Mouse (Mus musculus): ENCODE measurements around the gene Lgals2. TPM values are rescaled to one million over a fixed set of nuclear protein-coding genes. Genes with fewer than 3 reads are reported as not detected.

Lgals2 gene
- polyA plus RNA-seq, 1 experiment from 2014 or later, result 30.0 TPM

- Histone ChIP-seq H3K4me2 (replicated peaks; ENCODE audit: low read depth, low read length) (peak overlapping the region; percentile 30), H3K36me3 (ENCODE audit: control insufficient read depth, insufficient read depth, low read length) (no peaks in the 10 kb centered on the region), H3K4me3 (ENCODE audit: low read depth, low read length) (no peak overlapping the region), H3K27me3 (ENCODE audit: control insufficient read depth, insufficient read depth, low read length) (no peaks in the 10 kb centered on the region), H3K9ac (replicated peaks; ENCODE audit: low read depth, low read length) (peak overlapping the region; percentile 6; the same call in 1 of the 2 replicates), H3K4me1 (ENCODE audit: control insufficient read depth, insufficient read depth, low read length) (peaks cover 57% of the 10 kb centered on the region), H3K9me3 (ENCODE audit: control insufficient read depth, low read depth, low read length) (no peaks in the 10 kb centered on the region), H3K27ac (ENCODE audit: low read length) (peak overlapping the region; percentile 93; the same call in 1 of the 2 replicates)
- ATAC-seq (ENCODE audit: insufficient number of reproducible peaks, insufficient read depth, low FRiP score, low read depth), result peak; percentile 56
- 28% methylated on average over 19 of the region's 19 CpGs for WGBS
Measured at GRCm38 (mm10) chr15:78831720-78832657, 23.3 kb downstream of the Lgals2 start.

GRCm38 (mm10) chr15:78830742-78831719, 24.3 kb downstream of the Lgals2 start:
- H3K27ac ChIP-seq (ENCODE audit: low read length), result peak overlapping the region; percentile 93; the same call in 1 of the 2 replicates
- H3K4me3 ChIP-seq (ENCODE audit: low read depth, low read length), result no peak overlapping the region
- H3K4me1 ChIP-seq (ENCODE audit: control insufficient read depth, insufficient read depth, low read length), result peaks cover 54% of the 10 kb centered on the region
- no peaks in the 10 kb centered on the region for H3K36me3 ChIP-seq (ENCODE audit: control insufficient read depth, insufficient read depth, low read length)
- 61% methylated on average over 10 of the region's 10 CpGs for WGBS
- ATAC-seq (ENCODE audit: insufficient number of reproducible peaks, insufficient read depth, low FRiP score, low read depth), result no peak
- H3K27me3 ChIP-seq (ENCODE audit: control insufficient read depth, insufficient read depth, low read length), result no peaks in the 10 kb centered on the region
- no peaks in the 10 kb centered on the region for H3K9me3 ChIP-seq (ENCODE audit: control insufficient read depth, low read depth, low read length)
- peak overlapping the region; percentile 30; the same call in 1 of the 2 replicates for H3K4me2 ChIP-seq (replicated peaks; ENCODE audit: low read depth, low read length)
- no peak overlapping the region for H3K9ac ChIP-seq (replicated peaks; ENCODE audit: low read depth, low read length)

GRCm38 (mm10) chr15:78829636-78830035, 25.7 kb downstream of the Lgals2 start:
- no peak overlapping the region for H3K4me3 ChIP-seq (ENCODE audit: low read depth, low read length)
- no peak overlapping the region for H3K9ac ChIP-seq (replicated peaks; ENCODE audit: low read depth, low read length)
- H3K4me1 ChIP-seq (ENCODE audit: control insufficient read depth, insufficient read depth, low read length), result peaks cover 41% of the 10 kb centered on the region
- no peak for ATAC-seq (ENCODE audit: insufficient number of reproducible peaks, insufficient read depth, low FRiP score, low read depth)
- H3K4me2 ChIP-seq (replicated peaks; ENCODE audit: low read depth, low read length), result no peak overlapping the region
- H3K36me3 ChIP-seq (ENCODE audit: control insufficient read depth, insufficient read depth, low read length), result no peaks in the 10 kb centered on the region
- H3K9me3 ChIP-seq (ENCODE audit: control insufficient read depth, low read depth, low read length), result no peaks in the 10 kb centered on the region
- WGBS, result 80% methylated on average over 1 of the region's 1 CpGs
- no peaks in the 10 kb centered on the region for H3K27me3 ChIP-seq (ENCODE audit: control insufficient read depth, insufficient read depth, low read length)
- no peak overlapping the region for H3K27ac ChIP-seq (ENCODE audit: low read length)

GRCm38 (mm10) chr15:78828315-78828714, 27.0 kb downstream of the Lgals2 start:
- H3K36me3 ChIP-seq (ENCODE audit: control insufficient read depth, insufficient read depth, low read length), result no peaks in the 10 kb centered on the region
- no peak overlapping the region for H3K9ac ChIP-seq (replicated peaks; ENCODE audit: low read depth, low read length)
- H3K4me3 ChIP-seq (ENCODE audit: low read depth, low read length), result no peak overlapping the region
- ATAC-seq (ENCODE audit: insufficient number of reproducible peaks, insufficient read depth, low FRiP score, low read depth), result no peak
- H3K9me3 ChIP-seq (ENCODE audit: control insufficient read depth, low read depth, low read length), result no peaks in the 10 kb centered on the region
- H3K27ac ChIP-seq (ENCODE audit: low read length), result no peak overlapping the region
- WGBS, result 18% methylated on average over 5 of the region's 5 CpGs
- no peaks in the 10 kb centered on the region for H3K27me3 ChIP-seq (ENCODE audit: control insufficient read depth, insufficient read depth, low read length)
- peaks cover 30% of the 10 kb centered on the region for H3K4me1 ChIP-seq (ENCODE audit: control insufficient read depth, insufficient read depth, low read length)
- H3K4me2 ChIP-seq (replicated peaks; ENCODE audit: low read depth, low read length), result no peak overlapping the region

DNA sequence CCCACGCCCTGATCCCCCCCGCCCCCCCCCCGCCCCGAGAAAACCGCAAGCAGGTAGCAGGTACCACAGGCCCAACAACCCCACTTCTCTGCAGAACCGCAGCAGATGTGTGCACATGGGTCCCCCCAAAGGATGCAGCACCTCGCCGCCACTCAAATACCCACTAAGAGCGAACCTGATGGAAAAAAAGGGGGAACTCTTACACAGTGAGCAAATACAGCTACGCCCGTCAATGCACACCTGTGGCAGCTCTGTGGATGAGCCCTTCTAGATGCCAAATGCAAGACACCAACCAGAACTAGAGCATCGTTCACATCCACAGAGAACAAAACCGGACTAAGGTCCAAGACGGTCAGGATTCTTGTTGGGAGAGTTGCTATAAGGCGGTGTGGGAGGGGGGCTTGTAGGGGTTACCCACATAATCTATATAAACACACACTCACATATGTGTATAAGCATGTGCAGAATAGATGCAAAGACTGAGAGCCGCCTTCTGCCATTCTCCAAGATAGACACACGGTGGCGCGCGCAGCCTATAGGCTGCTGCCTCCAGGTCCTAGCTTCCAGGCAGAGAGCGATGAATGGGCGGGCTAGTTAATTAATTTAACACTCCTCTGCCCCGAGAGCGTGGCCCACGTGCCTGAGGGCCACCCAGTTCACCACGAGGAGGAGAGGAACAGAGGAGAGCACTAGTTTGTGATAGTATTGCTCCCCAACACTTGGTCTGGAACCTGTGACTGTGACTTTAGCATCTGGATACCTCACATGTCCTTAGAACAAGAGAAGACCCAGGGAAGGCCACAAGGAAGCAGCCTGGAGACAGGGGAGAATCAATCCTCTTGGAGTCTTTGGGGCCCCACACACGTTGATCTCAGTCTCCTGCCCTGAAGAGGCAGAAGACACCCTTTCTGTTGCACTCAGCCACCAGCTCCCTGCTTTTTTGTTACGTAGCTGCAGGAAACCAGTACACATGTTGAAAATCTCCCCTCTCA, 28.8 kb downstream of the Lgals2 start:
- no peak overlapping the region for H3K4me3 ChIP-seq (ENCODE audit: low read depth, low read length)
- no peaks in the 10 kb centered on the region for H3K9me3 ChIP-seq (ENCODE audit: control insufficient read depth, low read depth, low read length)
- H3K27ac ChIP-seq (ENCODE audit: low read length), result no peak overlapping the region
- H3K9ac ChIP-seq (replicated peaks; ENCODE audit: low read depth, low read length), result no peak overlapping the region
- WGBS, result 21% methylated on average over 28 of the region's 28 CpGs
- H3K4me2 ChIP-seq (replicated peaks; ENCODE audit: low read depth, low read length), result no peak overlapping the region
- H3K4me1 ChIP-seq (ENCODE audit: control insufficient read depth, insufficient read depth, low read length), result peaks cover 14% of the 10 kb centered on the region
- H3K27me3 ChIP-seq (ENCODE audit: control insufficient read depth, insufficient read depth, low read length), result no peaks in the 10 kb centered on the region
- no peaks in the 10 kb centered on the region for H3K36me3 ChIP-seq (ENCODE audit: control insufficient read depth, insufficient read depth, low read length)
- ATAC-seq (ENCODE audit: insufficient number of reproducible peaks, insufficient read depth, low FRiP score, low read depth), result peak; percentile 71

DNA sequence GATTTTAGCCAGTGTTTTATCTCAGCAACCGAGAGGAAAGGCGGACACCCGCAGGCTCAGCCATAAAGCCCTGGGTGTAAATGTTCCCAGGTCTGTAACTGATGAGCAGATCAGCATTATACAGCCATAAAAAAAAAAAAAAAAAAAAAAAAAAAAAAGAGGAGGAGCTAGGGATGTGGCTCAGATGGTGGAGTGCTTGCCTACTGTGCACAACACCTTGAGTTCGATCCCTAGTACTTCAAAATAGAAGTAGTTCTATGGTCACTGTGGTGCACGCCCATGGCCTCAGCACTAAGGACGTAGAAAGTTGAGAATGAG, 39.3 kb downstream of the Lgals2 start:
- no peak for ATAC-seq (ENCODE audit: insufficient number of reproducible peaks, insufficient read depth, low FRiP score, low read depth)
- Histone ChIP-seq H3K27me3 (ENCODE audit: control insufficient read depth, insufficient read depth, low read length) (no peaks in the 10 kb centered on the region), H3K4me1 (ENCODE audit: control insufficient read depth, insufficient read depth, low read length) (no peaks in the 10 kb centered on the region), H3K27ac (ENCODE audit: low read length) (no peak overlapping the region), H3K4me3 (ENCODE audit: low read depth, low read length) (no peak overlapping the region), H3K9ac (replicated peaks; ENCODE audit: low read depth, low read length) (no peak overlapping the region), H3K4me2 (replicated peaks; ENCODE audit: low read depth, low read length) (no peak overlapping the region), H3K9me3 (ENCODE audit: control insufficient read depth, low read depth, low read length) (no peaks in the 10 kb centered on the region), H3K36me3 (ENCODE audit: control insufficient read depth, insufficient read depth, low read length) (no peaks in the 10 kb centered on the region)
- 69% methylated on average over 6 of the region's 6 CpGs for WGBS

GRCm38 (mm10) chr15:78815314-78816073, 39.8 kb downstream of the Lgals2 start:
- ATAC-seq (ENCODE audit: insufficient number of reproducible peaks, insufficient read depth, low FRiP score, low read depth), result peak; percentile 86
- no peaks in the 10 kb centered on the region for H3K4me1 ChIP-seq (ENCODE audit: control insufficient read depth, insufficient read depth, low read length)
- no peak overlapping the region for H3K27ac ChIP-seq (ENCODE audit: low read length)
- H3K9ac ChIP-seq (replicated peaks; ENCODE audit: low read depth, low read length), result no peak overlapping the region
- H3K36me3 ChIP-seq (ENCODE audit: control insufficient read depth, insufficient read depth, low read length), result no peaks in the 10 kb centered on the region
- H3K4me2 ChIP-seq (replicated peaks; ENCODE audit: low read depth, low read length), result no peak overlapping the region
- no peaks in the 10 kb centered on the region for H3K27me3 ChIP-seq (ENCODE audit: control insufficient read depth, insufficient read depth, low read length)
- no peaks in the 10 kb centered on the region for H3K9me3 ChIP-seq (ENCODE audit: control insufficient read depth, low read depth, low read length)
- WGBS, result 36% methylated on average over 11 of the region's 11 CpGs
- no peak overlapping the region for H3K4me3 ChIP-seq (ENCODE audit: low read depth, low read length)
